Mouse (Mus musculus) hematopoietic stem cell, adult 5-6 weeks (primary cell): ENCODE measurements around the gene Fn3k. TPM values are rescaled to one million over a fixed set of nuclear protein-coding genes. Genes with fewer than 3 reads are reported as not detected.

Source experiments
- ATAC-seq, 2 experiments: fragments of 125-278 bp in 1 of 2; replicated peaks in 1 of 2; 2 replicates each; pipeline ENCODE4 v1.8.0; 2016 to 2017; ENCODE audit warnings: inconsistent platforms in 2 of 2, mild to moderate bottlenecking in 2 of 2, moderate number of reproducible peaks in 2 of 2, low read depth in 1 of 2, moderate TSS enrichment in 1 of 2; ENCODE audit not compliant: low FRiP score in 2 of 2, poor library complexity in 2 of 2, severe bottlenecking in 2 of 2, insufficient read depth in 1 of 2, low TSS enrichment in 1 of 2
- total RNA-seq: library from RNA; stranded (forward); fragments of 172-1452, 232-1000 nt; gene quantifications from 2 replicates; pipeline ENCODE4 v1.2.3, GENCODE M21; 2017

Gene Fn3k
- total RNA-seq, 1 experiment from 2014 or later, result 1.8 TPM

DNA sequence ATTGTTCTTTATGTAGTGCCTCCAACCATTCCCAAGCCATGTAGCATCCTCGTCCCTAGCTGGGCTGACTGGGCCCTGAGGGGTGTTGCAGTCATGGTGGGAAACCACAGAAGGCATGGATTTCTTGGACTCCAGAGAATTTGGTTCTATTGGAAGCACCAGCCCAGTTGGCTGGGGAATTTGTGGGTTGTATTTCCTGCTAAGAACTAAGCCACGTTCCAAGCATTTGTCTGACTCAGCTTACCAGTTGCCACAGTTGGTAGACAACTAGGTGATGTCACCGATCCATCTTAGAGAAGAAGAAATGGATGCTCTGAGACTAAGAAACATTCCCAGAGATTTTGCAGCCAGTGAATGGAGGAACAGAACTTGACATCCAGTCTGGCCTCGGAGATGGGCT lies 6.9 kb downstream of the Fn3k start:
- ATAC-seq, result no peak

DNA sequence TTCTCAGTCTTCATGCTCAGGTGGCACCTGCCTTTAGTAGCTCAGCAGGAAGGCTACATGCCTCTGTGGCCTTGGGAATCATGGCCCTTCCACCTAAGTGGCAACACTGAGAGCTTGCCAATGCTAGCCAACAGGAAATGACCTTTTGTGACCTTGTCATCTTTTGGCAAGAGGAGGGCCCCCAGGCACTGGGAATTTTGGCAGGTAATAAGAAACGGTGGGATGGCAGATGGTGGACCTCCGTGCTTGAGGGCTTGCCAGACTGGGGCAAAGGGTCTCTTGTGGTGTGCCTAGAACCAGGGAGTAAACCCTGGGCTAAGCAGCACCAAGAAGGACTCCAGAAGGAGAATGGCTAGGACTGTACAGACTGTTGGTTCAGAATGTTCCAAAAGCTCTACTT lies 7.4 kb downstream of the Fn3k start:
- no peak for ATAC-seq

DNA sequence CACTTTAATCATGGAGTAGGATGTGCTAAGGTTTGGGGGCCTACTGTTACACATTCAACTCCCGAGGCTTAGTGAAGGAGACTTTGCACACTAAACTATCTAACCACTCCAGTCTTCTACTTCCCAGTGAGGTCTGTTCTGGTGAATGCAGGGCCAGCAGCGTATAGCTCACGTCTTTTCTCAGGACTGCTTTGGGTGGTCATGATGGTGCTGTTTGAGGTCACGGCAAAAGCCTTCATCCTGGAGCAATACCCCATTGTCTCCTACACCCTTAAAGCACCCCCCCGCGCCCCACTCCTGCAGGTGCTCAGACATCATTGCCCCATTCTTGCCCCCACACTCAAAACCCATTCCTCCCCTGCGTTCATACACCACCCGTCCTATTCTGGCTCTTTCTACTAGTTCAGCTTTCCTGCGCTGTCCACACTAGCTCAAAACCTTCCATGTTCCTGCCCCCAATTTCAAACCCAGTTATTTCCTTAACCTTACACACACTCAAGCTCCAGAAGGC lies 16.6 kb downstream of the Fn3k start:
- ATAC-seq, result no peak

DNA sequence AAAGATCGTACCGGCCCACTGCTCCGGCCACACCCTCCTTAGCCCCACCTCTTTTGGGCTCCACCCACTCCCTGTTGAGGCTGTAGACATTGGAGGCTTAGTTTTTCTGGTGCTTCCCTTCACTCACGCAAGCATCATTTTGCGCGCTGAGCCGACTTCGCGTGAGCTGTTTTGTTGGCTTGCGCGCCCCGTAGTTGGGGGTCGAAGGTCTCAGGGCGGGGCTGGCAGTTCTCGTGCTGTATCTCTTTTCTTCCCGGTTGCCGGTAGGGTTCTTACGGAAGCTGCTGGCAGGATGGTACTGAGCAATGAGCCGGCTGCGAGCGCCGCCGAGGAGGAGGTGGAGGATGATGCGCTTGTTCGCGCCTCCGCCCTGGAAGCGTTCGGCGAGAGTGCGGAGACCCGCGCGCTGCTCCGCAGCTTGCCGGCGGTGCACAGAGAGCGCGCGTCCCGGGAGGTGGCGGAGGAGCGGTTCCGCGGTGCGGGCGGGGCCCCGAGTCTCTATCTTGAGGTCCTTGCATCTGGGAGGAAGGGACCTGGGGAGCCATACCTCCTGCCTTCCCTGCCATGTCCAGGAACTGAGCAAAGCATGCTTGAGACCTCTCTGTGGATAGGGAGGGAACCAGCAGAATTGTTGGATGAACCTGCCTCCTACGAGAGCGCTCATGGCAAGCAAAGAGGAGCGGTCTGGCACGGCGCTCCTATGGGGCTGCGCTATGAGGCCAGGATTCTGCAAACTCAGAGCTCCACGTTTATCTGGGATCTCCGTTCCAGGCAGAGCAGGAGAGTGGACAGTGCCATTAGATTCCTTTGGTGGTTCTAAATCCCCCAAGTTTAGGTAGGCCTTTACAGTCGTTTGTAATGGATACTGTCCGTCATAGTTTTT lies 17.3 kb downstream of the Fn3k start, which contains the start of gene Tbcd:
Gene Tbcd (plus strand): TSS at position 197 of the 883 bp plus-strand sequence.
- ATAC-seq, result peak; percentile 97

DNA sequence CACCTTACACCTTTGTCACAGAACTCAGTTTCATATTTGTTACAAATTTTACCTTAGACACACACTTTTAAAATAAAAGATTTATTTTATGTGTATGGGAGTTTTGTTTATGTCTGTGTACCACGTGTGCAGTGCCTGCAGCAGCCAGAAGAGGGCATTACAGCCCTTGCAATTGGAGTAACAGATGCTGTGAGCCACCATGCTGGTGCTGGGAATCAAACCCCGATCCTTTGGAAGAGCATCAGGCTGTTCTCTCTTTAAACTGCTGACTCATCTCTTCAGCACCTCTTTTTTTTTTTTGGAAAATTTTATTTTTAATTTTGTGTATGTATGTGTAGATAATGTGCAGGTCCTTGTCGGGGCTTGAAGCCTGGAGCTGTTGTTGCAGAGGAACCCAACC lies 23.2 kb downstream of the Fn3k start:
- no peak for ATAC-seq

DNA sequence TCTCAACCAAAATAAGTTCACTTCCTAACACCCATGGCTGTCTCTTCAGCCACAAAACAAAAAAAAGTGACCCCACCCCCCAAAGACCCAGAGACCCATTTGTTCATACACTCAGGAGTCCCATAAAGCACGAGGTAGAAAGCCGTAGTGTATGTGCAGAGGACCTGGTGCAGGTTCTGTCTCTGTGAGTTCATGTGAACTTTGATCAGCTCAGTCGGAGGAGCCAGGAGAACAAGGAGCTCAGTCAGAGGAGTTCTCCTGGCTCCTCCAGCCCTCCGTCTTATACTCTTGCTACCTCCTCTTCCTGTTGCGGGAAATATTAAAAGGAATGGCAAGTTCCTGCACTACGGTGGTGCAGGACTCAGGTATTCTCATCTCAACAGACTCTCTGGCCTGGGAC lies 32.7 kb downstream of the Fn3k start:
- ATAC-seq, result no peak

DNA sequence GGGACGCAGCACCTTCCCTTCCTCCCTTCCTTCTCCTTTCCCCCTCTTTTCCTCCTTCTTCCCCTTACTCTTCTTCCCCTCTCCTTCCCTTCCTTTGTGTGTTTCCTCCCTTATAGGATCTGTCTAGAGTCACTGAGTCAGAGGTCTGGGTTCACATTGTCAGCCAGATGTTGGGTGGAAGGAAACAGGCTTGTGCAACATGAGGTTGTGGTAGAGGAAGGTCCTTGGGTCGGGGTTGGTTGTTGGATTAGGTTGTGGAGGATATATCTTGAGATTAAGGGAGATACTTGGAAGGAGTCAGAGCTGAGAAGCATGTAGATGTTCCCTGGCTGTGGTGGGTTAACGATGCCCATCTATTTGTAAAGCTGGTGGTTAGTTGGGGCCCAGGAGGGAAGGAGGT lies 40.1 kb downstream of the Fn3k start:
- ATAC-seq, result no peak

DNA sequence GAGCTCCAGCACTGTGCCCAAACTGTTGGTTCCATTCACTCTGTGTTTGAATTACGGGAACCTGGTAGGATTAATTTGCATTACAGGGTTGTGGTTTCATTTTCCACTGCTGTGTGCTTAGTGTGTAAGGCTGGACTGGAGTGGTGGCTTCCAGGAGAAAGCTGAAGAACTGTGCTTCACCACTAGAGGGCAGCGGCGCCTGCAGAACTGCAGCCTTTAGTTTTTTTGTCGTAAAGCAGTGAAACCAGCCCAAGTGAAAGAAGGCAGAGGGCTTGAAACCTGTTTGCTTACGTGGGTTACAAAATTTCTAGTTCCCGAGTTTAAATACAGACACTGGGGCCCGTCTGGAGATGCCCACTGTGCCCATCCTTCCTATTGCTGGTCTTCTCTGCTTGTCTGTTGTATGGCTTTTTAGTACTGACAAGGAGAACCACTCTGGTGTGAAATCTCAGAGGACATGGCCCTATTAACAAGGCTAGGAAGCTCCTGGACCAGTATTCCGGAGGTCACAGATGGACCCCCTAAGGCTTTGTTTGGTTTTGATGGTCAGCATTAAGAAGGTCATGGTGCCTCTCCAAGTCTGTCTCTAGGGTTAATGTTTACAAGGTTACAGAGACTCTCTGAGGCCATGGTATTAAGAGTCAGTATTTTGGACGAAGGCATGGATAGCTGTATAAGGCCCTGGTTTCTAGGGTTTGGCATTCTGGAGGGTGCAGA lies 41.1 kb downstream of the Fn3k start:
- ATAC-seq, result peak; percentile 81 to 83

DNA sequence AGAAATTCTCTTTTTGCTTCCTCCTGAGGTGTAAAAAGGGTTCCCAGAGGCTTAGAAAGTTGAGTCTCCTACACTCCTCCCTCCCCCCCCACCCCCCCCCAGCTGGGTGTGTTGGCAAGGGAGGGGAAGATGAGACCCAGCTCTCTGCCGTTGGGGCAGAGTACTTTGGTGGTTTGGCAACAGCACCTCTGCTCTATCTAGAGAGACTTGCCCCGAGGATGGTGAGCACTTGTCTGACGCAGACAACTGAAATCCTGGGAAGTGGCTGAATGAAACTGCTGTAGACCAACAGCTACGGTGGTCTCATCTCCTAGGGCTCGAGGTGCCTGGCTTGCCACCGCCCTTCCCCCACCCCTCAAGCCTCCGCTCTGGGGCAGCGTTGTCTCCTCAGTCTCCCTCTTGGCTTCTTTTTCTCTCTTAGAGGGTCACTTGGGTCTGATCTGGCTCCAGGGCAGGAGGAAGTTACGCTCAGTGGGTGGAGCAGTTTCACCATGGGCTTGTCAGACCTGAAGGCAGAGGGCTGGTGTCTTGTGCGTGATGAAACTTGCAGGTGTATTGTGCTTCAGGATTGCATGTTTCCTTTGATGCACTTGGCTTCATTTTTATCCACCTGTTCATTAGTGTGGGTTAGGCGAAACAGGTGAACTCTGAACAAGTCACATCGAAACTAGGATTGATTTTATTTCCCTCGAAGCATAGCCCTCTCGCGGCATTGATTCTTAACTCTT lies 44.9 kb downstream of the Fn3k start:
- ATAC-seq, result peak in 1 of 2 experiments; percentile 30; a peak in 1 of 4 replicates

DNA sequence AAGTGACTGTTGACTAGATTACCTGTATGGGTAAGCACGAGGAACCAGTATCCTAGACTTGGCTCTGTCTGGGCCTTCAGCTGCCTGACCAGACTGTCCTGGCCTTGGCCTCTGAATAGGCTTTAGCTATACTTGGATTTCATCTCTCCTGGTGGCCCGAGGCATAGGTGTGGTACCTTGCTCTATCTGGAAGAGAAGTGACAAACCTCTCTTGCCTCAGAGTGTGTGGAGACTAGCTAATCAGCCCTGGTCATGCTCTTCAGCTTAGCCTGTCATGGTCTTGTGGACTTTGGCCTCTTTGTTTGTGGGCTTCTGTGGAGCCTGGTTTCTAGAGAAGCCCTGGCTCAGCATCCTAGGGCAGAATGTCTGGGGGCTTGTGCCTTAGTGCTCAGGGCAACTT lies 46.4 kb downstream of the Fn3k start:
- no peak for ATAC-seq

DNA sequence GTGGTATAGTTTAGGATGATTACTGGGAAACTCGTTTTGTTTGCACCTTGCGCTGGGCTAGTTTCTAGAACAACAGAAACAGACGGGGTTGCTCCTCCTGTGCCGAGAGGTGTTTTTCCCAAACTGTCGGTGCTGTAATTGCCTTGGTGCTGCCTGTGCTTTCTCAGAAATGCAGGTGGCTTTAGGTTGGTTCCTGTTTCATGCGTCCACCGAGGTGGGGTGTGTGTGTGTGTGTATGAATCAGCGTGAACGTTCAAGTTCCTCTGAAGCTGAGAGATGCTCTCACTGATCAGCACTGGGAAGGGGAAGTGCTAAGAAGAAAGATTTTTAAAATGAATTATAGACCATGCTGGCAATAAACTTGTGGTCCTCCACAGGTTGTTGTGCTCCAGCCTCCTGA lies 51.2 kb downstream of the Fn3k start:
- ATAC-seq, result peak; percentile 71 to 89

DNA sequence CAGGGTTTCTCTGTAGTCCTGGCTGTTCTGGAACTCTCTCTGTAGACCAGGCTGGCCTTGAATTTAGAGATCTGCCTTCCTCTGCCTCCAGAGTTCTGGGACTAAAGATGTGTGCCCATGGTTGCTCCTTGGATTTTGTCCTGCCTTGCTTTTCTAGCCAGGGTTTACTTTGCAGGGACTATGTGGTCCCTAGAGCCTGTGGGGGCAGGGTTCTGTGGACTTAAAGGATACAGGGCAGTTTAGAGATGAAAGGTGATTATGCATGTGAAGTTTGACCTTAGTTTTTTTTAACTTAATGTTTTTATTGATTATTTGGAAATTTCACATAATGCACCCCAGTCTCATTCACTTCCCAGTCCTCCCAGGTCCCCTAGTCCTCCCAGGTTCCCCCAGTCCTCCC lies 55.9 kb downstream of the Fn3k start:
- ATAC-seq, result no peak

Other genes starting within 250 kb of the Fn3k start
- gene Hexdc, start 230.5 kb upstream of the Fn3k start, total RNA-seq, result 9.6 and 12.0 TPM in 2 replicates
- 3.6 and 10.6 TPM in 2 replicates for gene Ogfod3, start 230.2 kb upstream of the Fn3k start, total RNA-seq
- 26.7 and 47.8 TPM in 2 replicates for gene Cybc1, start 205.6 kb upstream of the Fn3k start, total RNA-seq
- gene Narf, start 197.7 kb upstream of the Fn3k start, total RNA-seq, result 27.1 and 28.9 TPM in 2 replicates
- 20.8 and 34.6 TPM in 2 replicates for gene Foxk2, start 174.9 kb upstream of the Fn3k start, total RNA-seq
- gene Wdr45b, start 80.5 kb upstream of the Fn3k start, total RNA-seq, result 54.3 and 62.0 TPM in 2 replicates
- 1.4 and 1.5 TPM in 2 replicates for gene Rab40b, start 46.7 kb upstream of the Fn3k start, total RNA-seq
- gene Fn3krp, start 13.5 kb upstream of the Fn3k start, total RNA-seq, result 14.4 and 26.5 TPM in 2 replicates
- 47.0 and 50.4 TPM in 2 replicates for gene Tbcd, start 17.0 kb downstream of the Fn3k start, total RNA-seq
- not detected in 2 replicates for gene Zfp750, start 84.4 kb downstream of the Fn3k start, total RNA-seq
- 14.2 and 24.0 TPM in 2 replicates for gene B3gntl1, start 238.2 kb downstream of the Fn3k start, total RNA-seq